Mouse (Mus musculus) ES-Bruce4 (cell line): ENCODE results near the gene Eya2.

Experiments used
- CTCF ChIP-seq: IDR thresholded peaks from one replicate; pipeline ENCODE4 v1.8.1; 2011; ENCODE audit warnings: low read depth, low read length
- POLR2A ChIP-seq: IDR thresholded peaks from one replicate; pipeline ENCODE4 v1.8.1; 2011; ENCODE audit warnings: low read length; ENCODE audit not compliant: insufficient read depth

DNA sequence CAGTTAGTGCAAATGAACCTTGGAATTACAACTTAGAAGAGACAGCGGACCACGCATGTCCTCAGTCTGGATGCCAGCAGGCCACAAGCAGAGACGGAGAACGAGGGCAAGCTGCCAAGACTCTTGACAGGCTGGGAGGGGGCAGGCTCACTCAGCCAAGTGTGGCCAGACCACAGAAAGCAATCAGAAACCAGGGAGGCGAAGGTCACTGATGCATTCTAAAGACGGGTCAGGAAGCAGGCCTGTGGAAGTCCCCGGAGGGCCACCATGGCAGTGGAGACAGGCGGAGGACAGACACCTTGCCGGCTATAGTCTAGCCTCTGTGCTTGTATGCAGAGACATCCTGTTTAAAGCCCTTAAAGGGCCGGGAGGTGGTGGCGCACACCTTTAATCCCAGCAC is 193.2 kb downstream of the Eya2 start:
- no peak for TF ChIP-seq CTCF
- TF ChIP-seq POLR2A, result no peak
